Mouse (Mus musculus) spleen, adult 2 months (tissue): ENCODE results near the gene Ptpro.

Source experiments
- CTCF ChIP-seq: fragments of 200-500 bp; IDR thresholded peaks from 2 replicates; pipeline ENCODE4 v1.5.1; 2011; ENCODE audit warnings: mild to moderate bottlenecking, inconsistent platforms; ENCODE audit not compliant: insufficient read depth, insufficient read length, insufficient replicate concordance; ENCODE audit errors: extremely low read depth
- POLR2A ChIP-seq: fragments of 200-500 bp; IDR thresholded peaks from 2 replicates; pipeline ENCODE4 v1.6.1; 2011; ENCODE audit warnings: low read depth, low read length, inconsistent platforms

GRCm38 (mm10) chr6:137404196-137404595, 152.1 kb downstream of the Ptpro start:
- TF ChIP-seq CTCF = no peak
- TF ChIP-seq POLR2A = no peak
